Mouse (Mus musculus): ENCODE data around the gene Pik3cg.

The Pik3cg gene

DNA sequence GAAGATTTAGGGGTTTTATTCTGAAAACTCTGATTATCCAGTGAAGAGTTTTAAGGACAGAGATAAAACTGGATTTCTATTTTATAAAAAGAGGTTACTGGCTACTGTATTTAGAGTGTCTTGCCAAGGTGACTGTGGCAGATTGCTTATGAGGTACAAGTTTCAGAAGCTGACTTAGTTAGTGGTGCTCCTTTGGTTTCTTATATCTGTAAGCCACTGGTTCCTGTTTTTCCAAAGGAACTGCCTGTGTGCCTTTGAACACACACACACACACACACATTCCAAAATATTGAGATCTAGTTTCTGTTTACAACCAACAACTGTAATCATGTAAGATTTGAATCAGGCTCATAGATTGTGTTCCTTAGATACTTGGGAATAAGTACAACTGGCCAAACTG, 66.7 kb downstream of the Pik3cg start:
- DNase-seq: no peak

DNA sequence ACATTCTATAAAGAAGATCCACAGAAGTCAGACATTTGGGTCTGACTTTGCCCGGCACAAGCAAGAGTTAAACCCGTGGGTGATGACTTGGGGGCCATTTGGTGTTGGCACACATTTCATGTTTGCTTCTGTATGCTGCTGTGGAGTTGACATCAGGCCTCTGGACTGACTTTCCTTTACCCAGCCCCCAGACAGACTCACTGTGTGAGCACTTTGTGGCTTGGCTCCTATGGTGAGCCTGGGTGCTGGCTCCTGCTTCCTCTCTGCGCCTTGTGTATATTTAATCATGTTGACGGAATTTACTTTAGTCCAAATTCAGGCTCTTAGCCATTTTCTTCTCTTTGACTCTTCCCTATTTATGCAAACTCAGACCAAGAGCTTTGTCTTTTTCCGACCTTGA, 69.6 kb downstream of the Pik3cg start:
- DNase-seq: no peak

DNA sequence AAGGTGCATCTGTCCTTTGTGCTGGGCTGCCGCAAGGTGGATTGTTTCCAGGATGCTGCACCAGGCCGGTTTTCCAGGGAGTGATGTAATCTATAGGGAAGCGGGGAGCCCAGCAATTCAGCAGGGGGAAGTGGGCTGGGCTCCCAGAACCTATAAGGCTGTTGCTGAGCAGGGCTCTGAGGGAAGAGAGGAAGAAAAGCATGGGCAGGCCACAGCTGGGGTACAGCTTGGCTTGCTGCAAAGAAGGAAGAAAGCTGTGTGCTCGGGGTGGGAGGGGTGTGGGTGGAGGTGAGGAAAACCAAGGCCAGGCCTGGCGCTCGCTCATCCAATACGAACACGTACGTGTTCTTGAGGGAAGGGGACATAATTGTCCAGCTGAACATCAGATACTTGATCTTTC, 70.1 kb downstream of the Pik3cg start:
- DNase-seq: peak; percentile 20

DNA sequence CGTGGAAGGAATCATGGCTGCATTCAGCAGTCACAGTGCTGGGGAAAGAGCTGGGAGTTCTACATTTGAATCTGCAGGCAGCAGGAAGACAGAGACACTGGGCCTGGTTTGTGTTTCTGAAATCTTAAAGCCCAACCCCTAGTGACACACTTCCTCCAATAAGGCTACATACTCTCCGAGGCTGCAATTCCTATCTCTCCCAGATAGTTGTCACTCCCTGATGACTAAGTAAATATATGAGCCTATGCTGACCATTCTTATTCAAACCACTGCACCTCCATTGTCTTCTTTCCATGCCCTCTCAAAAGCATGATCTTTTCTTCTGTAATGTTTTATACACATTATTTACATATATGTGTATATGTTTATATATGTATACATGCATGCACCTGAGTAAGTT, 70.9 kb downstream of the Pik3cg start:
- DNase-seq: no peak

DNA sequence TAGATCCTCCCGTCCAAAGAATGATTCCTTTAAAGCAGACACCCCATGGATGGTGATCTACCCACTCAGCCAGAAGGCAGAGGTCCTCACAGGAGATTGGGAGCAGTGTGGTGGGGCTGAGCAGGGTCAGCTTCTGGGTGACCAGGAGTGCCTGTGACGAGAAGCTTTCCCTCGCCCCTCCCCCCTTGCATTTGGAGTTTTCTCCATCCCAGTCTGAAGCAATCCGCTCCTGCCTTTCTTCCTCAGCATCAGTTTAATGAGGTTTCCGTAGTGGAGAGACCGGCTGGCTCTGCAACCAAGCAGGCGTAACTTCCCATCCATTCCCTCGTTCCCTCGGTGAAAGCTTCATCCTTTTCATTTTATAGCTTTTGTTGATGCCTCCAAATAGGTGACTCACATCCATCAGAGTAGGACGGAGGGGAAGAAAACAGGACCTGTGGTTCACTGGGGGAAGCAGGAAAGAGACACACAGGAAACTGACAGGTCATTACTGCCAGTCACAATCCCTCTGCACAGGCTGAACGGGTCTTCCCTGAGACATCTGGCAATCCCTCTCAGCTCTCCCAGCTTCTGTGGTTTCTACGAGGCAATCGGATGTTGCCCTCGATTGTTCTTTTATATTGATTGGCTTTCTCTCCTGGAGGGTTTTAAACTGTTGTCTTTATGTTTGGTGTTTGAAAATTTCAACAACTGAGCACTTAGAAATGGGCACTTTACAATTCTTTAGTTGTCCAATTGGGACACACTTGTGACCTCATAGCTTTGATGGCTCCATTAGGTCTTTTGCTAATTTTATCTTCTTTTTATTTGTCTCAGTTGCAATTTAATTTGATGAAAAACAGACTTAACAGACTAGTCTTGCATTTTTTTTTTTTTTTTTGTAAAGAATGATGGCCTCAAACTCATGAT, 80.6 kb downstream of the Pik3cg start:
- no peak for DNase-seq

DNA sequence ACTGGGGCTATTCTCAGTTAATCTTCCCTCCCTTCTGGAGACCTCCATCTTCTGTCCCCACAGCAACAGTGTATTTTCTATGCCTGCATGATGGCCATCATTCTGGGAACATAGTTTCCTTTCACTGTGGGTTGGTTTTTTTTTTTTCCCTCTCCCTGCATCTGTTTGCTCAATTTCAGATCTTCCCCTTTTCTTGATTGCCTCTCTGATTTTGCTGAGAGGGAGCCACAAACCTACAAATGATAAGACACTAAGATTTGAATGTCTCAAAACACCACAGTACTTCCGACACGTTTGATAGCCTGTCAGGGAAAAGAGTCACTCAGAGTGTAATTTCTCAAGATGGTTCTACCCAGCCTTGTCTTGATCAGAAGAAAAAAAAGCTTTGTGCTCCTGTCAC, 81.3 kb downstream of the Pik3cg start:
- no peak for DNase-seq

DNA sequence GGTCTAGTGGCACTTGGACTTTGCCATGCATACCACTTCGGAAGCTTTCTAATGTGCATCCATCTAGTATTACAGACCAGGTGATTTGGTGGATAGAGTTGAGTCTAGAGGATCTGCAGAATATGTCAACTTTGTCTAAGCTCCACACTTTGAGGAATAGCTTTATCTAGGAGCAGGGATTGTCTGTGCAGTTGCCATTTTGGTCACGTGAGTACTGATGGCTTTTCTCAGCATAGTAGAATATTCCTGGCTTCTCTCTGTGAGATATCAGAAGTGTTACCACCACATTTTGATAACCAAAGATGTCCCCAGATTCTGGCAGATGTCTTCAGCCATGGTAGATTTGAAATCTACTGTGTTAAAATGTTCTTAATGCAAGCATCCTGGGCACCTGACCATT, 84.0 kb downstream of the Pik3cg start:
- no peak for DNase-seq

DNA sequence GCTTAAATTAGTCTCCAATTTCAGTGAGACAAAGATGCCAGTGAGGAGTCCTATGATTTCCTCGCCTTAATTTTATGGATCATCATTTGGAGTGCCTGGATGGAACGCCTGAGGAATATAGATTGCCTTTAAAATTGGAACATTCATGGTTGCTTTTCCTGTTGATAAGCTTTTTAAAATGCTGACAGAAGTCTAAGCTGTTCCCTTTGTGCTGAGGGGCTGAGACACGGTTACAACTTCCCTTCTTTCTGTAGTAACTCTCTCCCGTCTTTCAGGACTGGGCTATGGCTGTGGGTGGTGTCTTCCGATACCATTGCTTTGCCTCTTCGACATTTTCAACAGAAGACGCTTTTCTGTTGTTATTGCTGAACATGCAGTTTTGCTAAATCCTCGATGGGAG, 84.4 kb downstream of the Pik3cg start:
- no peak for DNase-seq

DNA sequence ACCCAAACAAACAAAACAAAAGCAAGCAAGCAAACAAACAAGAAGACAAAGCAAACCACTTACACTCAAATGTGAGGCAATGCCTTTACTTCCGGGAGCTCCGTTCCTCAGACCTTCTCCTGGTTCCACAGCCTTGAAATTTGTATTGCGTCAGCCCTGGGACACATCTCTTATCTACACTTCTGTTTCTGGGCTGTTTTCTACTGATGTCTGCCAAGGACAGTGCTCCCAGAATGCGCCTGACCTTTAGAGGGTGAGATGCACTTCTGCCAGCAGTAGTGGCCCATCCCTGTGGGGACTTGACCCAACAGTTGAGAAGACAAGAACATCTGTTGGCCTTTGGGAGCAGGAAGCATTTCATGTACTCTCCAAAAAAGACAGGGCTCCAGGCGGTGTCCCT, 84.9 kb downstream of the Pik3cg start:
- DNase-seq: no peak
